Mouse (Mus musculus): Measurements from ENCODE around the gene Nacc2.

- TF ChIP-seq CTCF (IDR thresholded peaks at IDR 0.05; ENCODE audit: borderline replicate concordance, insufficient read depth, low read depth, low read length) (no peak), POLR2A (IDR thresholded peaks at IDR 0.05; ENCODE audit: borderline replicate concordance, insufficient read depth, low read length) (no peak)
These were observed 43.6 kb downstream of the Nacc2 start for GRCm38 (mm10) chr2:26079409-26079808.
